Mouse (Mus musculus): ENCODE data around the gene Ncoa5.

Gene Ncoa5

DNA sequence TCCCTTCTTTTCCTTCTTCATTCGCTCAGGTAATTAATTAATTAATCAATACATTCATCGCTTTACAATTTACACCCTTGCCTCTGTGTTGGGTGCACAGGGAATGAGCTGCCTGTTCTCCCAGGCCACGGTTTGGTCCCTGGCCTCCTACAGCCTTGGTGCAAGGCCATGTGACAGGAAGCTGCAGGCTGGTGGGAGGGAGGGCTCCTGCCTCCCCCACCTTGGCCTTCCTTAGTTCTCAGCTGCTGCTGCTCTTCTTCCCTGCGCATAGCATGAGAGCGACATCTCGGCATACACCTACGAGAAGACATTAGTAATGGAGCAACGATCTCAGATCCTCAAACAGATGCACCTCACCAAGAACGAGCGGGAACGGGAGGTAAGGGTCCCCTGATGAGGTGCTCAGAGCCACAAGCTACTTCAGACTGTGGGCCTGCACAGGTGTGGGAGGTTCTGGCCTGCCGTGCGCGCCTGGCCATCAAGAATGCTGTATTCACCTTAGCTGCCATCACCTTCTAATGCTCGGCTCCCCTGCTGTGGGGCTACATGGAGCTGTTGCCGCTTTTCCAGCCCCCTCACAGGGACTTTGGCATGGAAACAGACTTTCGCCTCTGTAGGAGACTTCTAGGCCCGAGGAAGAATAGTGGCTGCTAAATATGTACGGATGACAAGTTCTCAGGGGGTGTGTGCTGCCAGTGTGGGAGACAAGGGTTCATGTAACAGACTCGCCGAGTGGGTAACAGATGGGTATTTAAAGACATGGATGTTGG is 39.8 kb downstream of the Ncoa5 start:
- no peak for DNase-seq (ENCODE audit: low read depth, low spot score)

DNA sequence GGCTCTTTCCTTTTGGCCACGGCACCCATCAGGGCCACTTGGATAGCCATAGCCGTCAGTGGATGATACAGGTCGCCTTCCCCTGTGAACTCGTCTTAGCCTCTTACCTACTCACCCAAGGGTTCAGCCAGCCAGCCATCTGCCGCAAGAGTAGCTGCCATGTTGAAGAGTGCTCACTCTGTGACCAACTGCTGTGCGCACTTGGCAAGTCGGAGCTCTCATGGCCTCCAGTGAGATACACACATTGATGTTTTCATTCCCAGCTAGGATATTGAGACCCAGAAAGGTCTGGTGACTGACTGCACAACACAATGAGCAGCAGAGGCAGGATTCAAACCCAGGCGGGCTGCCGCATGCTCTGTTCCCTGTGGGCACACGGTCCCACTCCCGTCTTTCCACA is 40.5 kb downstream of the Ncoa5 start:
- no peak for DNase-seq (ENCODE audit: low read depth, low spot score)

DNA sequence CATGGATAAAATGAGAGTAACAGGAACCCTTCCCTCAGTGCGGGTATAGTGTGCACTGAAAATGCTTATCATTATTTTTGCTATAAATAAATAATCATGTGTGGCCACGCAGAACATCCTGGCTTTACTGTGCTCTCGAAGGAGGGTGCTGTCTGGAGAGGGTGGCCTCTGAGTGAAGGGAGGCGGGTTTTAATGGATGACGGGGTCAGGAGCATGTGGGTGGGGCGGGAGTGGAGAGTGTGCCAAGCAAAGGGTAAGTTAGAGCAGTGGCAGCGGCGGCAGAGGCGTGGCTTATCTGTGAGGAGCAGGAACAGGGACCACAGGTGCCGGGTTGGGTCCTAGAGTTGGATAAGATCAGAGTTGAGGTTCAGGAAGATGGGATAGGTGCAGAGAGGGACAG is 42.9 kb downstream of the Ncoa5 start:
- DNase-seq (ENCODE audit: low read depth, low spot score), result no peak

DNA sequence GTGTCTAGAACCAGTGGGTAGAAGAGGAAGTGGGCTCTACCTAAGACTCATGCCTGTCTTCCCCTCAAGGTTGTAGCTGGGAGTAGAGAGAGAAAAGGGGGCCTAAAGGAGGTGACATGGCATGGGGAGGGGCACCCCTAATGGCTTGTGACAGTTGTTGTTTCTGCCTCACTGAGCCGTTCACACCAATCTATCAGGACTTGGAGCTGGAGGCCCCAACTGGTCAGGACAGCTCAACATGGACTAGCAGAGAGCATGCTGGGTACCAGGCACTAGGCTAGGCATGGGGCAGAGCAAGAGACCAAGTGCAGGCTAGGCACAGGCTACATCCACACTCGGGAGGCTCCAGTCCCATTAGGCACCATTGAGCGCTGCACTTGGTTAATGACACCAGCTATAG is 43.6 kb downstream of the Ncoa5 start:
- no peak for DNase-seq (ENCODE audit: low read depth, low spot score)

DNA sequence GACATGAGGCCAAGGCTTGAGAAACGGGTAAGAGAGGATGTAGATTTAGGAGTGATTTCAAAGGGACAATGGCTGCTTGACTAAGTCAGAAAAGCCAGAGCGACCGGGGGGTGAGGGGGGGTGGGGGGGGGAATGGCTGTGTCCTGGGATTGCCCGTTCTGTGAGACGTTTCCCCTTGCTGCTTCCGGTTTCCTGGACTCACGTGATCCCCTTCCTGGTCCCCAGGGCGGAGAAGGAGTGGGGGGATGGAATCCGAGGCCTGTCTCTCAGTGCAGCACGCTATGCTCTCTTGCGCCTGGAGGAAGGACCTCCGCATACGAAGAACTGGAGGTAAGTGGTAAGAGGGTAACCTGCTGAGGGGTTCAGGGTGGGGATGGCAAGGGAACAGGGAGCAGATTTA is 45.9 kb downstream of the Ncoa5 start:
- no peak for DNase-seq (ENCODE audit: low read depth, low spot score)

DNA sequence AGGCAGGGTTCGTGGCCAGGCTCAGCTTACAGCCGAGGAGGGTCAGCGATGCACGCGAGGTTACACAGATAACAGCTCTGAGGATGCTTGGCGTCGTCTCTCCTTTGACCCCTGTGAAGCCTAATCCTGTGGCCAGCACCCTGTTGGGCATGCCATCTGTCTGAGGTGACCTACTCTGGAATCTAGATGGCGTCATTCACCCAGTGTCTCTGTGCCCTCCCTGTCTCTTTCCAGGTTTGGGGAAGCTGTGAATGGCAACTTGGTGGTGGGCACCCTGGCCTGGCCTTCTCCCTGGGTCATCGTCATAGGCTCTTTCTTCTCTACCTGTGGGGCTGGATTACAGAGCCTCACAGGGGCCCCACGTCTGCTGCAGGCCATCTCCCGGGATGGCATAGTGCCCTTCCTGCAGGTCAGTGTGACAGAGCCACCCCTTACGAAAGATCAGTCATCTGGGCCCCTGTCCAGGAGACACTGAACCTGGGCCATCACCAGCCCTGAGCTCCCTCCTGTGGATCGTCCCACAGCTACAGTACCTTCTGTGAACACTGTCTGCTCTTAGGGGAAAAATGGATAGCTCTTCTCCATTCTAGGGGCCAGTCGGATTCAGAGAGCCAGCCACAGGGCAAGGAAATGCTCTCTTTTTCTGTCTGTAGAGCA is 48.2 kb downstream of the Ncoa5 start:
- no peak for DNase-seq (ENCODE audit: low read depth, low spot score)

DNA sequence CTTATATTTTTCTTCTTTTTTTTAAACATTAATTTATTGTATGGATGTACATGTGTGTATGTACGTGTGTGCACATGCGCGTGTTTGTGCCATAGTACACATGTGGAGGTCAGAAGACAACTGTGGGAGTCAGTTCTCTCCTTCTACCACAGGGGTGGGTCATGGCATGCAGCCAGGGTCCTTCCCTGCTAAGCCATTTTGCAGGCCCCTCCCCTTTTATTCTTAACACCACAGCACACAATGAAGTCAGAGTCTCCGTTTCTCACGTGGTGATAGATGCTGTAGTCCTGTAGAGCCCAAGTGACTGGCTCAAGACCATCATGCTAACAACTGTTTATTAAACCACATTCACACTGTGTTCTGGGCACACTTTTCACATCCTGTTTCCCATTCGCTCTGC is 48.7 kb downstream of the Ncoa5 start:
- DNase-seq (ENCODE audit: low read depth, low spot score), result no peak

DNA sequence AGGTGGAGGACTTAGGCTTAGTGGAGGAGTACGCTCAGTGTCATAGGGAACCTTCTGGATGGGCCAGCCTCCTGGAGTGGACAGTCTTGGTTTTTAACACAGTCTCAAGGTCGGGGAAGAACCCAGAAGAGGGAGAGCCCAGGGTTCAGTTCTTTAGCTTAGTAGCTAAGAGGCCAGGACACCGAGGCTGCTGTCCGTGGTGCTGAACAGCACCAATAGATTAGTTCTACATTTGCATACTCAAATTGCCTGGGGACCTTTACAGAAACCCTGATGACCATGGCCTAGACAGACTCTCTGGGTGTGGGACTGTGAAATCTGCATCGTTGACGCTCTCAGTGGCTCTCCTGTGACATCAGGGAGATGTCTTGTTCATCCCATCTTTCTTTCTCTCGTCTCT is 54.9 kb downstream of the Ncoa5 start:
- DNase-seq (ENCODE audit: low read depth, low spot score), result peak; percentile 63

DNA sequence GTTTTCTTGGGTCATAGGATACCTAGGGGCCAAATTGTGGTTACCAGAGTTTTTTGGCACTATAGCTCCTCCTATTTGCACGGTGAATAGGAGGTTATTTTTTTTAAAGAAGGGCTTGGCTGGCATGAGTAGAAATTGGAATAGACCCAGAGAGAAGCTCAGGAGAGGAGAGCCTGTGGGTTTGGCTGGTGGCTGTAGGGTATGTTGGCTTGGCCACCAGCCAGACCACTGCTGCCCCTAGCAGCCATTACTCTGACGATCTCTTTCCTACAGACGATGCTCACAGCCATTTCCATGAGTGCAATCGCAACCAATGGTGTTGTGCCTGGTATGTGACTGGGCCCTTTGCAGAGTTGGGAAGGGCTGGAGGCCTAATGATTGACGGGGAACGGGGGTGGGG is 59.1 kb downstream of the Ncoa5 start:
- DNase-seq (ENCODE audit: low read depth, low spot score), result no peak

DNA sequence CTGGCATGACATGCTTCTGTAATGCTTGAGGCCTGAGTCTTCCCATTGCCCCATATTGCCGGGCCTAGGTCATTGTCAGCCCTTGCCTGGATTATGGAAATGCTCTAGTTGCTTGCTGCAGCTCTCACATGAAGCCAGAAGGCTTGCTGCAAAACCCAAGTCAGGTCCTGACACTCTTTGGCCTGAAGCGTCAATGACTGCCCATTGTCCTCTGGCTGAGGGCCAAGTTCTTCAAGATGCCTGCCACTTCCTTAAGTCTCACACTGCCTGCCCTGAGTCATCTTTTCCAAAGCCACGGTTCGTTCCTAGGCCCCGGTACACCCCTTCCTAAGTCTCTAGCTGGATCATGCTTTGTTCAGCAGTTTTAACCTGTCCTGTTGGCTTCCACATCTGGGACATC is 62.0 kb downstream of the Ncoa5 start:
- DNase-seq (ENCODE audit: low read depth, low spot score), result no peak

DNA sequence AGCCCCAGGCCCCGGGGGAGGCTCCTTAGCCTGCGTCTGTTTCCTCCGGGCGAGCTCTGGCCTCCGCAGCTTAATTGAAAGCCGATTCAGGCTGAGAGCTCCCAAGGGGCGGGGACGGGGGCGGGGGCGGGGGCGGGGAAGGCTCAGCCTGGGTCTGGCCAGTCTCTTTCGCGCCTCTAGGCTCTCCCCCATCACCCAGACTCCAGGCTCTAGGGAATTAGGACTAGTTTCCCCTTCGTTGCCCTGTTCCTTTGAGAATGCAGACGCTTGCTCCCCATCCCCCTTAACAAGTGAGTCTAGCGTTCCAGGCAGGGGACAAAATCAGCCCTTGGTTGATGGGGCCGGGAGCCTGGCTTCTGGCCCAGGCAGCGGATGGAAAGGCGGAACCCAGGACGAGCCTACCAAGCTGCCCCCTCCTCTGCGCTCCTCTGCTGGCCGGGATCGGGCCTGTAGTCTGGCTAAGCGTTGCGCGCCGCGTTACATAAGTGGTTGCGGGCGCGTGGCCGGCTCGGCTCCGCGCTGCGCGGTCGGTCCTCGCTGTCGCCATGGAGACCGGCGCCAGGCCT is 64.0 kb downstream of the Ncoa5 start:
- DNase-seq (ENCODE audit: low read depth, low spot score), result peak; percentile 52

DNA sequence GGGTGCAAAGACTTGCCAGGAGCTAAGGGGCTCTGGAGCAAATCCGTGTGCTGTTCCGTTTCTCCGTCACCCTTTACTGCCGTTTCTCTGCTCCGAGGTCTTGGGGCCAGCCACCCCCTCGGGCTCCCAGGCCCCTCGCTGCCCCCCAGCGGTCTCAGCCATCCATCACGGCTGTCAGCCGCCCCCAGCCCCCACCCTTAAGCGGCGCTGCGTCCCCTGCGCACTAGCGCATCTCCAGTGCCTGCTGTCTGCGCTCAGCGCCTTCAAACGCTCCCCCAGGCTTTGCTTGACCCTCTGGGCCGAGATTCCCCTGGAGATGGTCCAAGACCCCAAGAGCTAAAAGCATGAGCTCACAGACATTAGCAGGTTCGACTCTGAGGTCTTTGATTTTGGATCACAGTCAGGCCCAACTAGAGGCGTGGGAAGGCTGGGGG is 65.3 kb downstream of the Ncoa5 start:
- DNase-seq (ENCODE audit: low read depth, low spot score), result no peak

DNA sequence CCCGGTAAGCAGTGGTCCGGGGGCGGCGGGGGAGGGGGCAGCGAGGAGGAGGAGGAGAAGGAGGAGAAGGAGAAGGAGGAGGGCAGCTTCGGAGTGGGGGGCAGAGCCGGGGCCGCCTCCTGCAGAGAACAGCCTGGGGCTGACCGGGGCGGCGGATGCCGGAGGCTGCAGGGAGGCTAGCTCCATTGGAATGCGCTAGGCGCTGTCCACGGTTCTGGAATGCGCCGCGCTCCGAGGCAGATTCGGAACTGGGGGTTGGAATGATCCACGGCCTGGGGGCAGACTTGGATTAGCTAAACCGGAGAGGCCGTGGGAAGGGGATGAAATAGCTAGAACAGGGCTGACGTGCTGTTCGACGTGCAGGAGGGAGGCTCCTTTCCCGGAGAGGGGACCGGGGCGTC is 66.2 kb downstream of the Ncoa5 start:
- peak; percentile 83 for DNase-seq (ENCODE audit: low read depth, low spot score)

DNA sequence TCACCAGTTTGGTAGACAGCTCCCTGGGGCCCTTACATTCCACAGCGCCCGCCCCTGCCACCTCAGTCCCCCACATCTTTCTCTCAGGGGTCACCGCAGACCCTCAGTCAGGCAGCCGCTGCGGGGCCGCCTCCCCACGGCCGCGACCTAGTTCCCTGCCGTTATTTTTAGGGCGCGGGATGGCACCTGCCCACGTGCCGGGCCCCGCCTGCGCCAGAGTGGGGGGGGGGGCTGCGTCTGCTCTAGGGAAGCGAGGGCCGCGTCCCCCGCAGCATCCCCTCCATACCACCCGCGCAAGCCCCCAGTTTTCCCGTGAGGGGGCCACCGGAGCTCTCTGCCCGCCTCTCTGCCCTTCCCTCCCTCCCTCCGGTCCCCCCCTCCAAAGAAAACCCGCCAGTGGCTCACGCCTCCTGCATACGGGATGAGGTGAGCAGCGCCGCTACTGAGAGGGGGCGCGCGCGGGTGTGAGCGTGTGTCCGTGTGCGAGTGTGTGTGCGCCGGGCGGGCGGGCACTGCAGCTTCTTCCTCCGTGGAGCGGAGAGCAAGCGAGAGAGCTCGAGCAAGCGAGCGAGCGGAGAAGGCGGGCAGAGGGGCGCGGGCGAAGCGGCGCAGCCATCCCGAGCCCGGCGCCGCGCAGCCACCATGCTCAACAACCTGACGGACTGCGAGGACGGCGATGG is 66.8 kb downstream of the Ncoa5 start:
- no peak for DNase-seq (ENCODE audit: low read depth, low spot score)

DNA sequence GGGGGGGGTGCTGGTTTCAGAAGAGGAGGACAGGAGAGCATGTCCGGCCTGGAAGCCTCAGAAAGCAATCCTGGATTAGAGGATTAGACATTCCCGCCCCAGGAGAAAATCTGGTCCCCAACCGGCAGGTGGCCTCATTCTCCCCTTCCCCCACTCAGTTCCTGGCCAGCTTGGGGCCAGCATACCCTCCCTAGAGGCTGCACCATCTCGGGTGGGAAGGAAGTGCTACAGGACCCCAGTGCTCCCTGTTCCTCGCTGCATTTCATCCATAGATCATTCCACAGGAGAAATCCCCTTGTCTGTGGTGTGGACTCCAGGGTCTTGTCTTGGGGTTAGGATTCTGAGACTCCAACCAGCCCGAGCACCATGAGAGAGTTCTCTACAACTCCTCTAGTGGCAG is 67.5 kb downstream of the Ncoa5 start:
- DNase-seq (ENCODE audit: low read depth, low spot score), result no peak

DNA sequence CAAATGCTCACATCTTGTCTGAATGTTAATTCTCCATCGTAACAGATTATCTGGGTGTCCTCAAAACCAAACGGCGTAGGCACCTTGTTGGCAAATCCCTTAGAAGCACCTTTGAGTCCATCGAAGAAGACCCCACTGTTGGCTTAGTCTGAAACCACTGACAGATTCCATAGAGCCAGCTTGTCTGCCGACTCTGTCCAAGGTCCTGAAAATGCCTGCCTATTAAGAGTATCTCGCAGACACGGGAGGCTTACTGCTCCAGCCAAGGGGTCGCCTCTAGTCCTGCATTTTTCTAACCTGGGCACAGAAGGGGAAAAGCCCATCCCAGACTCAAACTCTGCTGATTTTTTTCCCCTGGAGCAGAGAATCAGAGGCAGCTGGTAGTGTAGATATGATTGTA is 68.3 kb downstream of the Ncoa5 start:
- DNase-seq (ENCODE audit: low read depth, low spot score), result peak; percentile 70

DNA sequence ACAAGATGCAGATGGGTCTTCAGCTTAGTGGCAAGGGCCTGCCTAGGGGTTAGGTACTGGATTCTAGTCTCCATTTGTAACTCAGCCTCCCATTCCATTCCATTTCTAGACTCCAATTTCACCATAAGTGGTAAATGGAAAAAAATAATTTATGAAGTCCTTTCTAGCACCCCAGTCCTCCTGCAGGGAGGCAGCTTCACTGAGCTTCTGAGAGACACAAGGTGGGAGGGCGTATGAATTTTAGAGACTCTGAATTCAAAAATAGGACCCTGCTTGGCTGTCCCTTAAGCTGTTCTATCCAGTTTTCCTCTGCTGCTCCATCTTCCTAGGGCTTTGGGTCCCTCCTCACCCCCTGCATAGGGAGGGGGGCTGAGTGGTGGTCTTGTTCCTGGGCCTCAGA is 69.7 kb downstream of the Ncoa5 start:
- no peak for DNase-seq (ENCODE audit: low read depth, low spot score)

DNA sequence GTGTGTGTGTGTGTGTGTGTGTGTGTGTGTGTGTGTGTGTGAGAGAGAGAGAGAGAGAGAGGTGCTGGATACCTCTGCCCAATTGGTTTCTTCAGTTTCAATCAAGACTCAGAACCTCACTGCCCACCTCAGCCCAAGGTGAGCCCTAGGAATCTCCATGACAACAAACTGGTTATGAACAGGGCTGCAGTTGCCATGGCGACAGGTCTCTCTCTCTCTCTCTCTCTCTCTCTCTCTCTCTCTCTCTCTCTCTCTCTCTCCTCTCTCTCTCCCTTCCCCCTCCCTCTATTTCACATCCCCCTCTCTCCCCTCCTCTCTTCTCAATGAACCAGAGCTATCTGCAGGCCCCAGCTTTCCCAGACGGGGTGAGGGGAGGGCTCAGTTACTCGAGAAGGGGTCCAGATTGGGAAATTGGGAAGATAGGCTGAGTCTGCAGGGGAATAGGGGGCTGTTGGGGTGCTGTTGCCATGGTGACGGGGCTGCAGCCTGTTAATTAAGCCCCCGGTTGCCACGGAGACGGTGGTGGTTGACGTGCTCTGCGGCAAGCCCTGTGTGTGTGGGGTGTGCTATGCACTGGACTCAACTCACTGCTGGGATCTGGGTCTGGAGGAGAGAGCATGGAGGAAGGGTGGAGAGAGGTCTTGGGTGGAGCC is 70.3 kb downstream of the Ncoa5 start:
- DNase-seq (ENCODE audit: low read depth, low spot score), result no peak

DNA sequence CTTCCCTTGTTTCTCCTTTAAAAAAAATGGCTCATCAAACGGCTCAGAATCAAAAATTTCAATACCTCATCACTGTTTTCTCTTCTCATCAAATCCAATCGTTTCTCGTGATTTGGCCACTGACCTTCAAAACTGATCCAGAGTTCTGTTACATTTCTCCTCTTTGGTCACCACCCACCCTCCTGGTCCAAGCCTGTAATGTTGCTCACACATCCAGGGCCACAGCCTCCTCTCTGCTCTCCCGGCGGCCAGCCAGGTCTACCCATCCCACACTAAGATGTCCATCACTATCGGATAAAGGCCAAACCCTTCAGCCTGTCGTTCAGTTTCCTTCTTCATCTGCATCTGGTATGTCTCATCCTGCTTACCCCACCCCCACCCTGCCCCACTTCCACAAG is 72.5 kb downstream of the Ncoa5 start:
- no peak for DNase-seq (ENCODE audit: low read depth, low spot score)

DNA sequence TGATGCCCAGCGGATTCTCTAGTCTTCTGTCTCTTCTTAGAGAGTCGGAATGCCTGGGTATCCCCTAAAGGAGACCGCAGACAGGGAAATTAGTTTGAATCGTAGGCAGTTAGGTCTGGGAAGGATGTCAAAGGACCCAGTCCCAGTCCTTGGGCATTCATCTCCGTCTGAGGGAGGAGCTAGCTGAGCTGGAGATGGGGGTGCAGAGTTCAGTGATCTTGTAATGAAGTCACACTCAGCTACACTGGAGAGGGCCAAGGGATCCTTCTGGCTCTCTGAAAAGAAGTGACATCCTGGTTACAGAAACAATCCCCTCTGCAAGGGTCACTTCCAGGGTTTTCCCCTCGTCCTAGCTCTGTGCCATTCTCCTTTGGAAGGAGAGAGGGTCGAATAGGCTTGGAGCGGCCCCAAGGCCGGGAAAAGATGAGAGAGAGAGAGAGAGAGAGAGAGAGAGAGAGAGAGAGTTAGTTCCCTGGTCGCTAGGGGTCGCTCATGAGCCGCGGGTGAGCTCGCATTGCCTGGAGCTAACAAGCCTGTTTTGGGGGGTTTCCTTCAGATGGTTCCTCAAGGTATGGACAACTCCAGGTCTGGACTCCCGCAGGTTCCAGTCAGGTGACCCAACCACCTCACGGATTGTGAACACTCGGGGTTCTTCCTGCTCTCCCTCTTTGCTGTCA is 73.0 kb downstream of the Ncoa5 start:
- DNase-seq (ENCODE audit: low read depth, low spot score), result peak; percentile 63

DNA sequence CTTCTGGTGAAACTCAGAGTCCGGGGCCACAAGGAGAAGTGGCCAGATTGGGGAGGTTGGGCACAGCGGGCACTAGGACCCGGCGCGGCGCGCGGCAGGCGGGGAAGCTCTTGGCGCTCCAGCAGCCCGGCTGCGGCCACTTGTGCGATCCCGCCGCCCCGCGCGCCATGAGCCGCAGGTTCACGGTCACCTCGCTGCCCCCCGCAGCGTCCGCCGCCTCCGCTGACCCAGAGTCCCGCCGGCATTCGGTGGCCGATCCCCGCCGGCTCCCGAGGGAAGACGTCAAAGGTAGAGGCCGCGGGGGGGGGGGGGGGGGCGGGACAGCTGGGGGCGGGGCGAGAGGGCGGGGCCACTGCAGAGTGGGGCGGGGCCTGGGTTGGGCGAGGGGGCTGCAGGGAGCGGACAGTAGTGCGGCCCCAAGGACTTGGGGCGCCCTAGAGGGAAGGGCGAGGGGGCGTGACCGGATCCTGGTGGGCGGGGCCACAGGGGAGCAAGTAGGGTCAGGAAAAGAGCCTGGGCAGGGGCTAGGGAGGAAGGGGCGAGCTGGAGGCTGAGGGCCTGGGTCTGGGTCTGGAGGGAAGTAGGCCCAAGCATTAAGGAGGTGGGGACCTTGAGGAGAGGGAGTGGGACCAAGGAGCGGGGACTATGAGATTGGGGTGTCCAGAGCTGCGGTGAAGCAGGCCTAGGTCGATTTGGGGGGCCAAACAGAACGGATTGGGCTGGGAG is 73.8 kb downstream of the Ncoa5 start, which contains the start of gene Slc12a5:
Gene Slc12a5 (plus strand): TSS at position 87 of the 726 bp plus-strand sequence.
- peak; percentile 71 for DNase-seq (ENCODE audit: low read depth, low spot score)
